25 mouse cellular contexts compared by ENCODE assay signal in genomic region chr15:74000849-74001248, GRCm38 (mm10).
DNase-seq lines count a peak whose midpoint lies in the region; ATAC-seq and TF ChIP-seq lines count a peak whose summit lies in the region.
"Had no signal": no experiment of that assay in that cellular context is flagged by ENCODE, and none has a peak within 500 bp of the region (broad histone marks: within the 10 kb centered on the region; RNA-seq: fewer than 3 reads in every experiment).

No protein-coding gene starts in this region.

- H3K4me1 ChIP-seq in forebrain, postnatal 0 days (ENCODE audit: insufficient read depth) = 0 out of 2 replicates have a peak, but pooled peaks cover 5% of the 10 kb centered on the region
- peaks cover 4% of the 10 kb centered on the region; the same call in 1 of the 2 replicates for H3K4me1 ChIP-seq in forebrain, embryonic 11.5 days (replicated peaks; ENCODE audit: control insufficient read depth, insufficient read depth, low read length)
- 0 out of 2 replicates have a peak, but pooled peaks cover 3% of the 10 kb centered on the region for H3K4me1 ChIP-seq in midbrain, postnatal 0 days (ENCODE audit: insufficient read depth, low read length)
- H3K4me1 ChIP-seq in midbrain, embryonic 15.5 days = peaks cover 19% of the 10 kb centered on the region
- H3K4me1 ChIP-seq: embryonic facial prominence, embryonic 13.5 days; heart, embryonic 10.5 days had no signal

- no peaks in the 10 kb centered on the region for H3K36me3 ChIP-seq in forebrain, postnatal 0 days (ENCODE audit: insufficient read depth)
- H3K36me3 ChIP-seq in forebrain, embryonic 11.5 days (ENCODE audit: control insufficient read depth, insufficient read depth, low read length) = no peaks in the 10 kb centered on the region
- no peaks in the 10 kb centered on the region for H3K36me3 ChIP-seq in midbrain, postnatal 0 days (ENCODE audit: insufficient read depth, low read length)
- no peaks in the 10 kb centered on the region for H3K36me3 ChIP-seq in midbrain, embryonic 15.5 days (replicated peaks)
- no peaks in the 10 kb centered on the region for H3K36me3 ChIP-seq in C2C12 (ENCODE audit: control insufficient read depth, insufficient read depth)
- H3K36me3 ChIP-seq: embryonic facial prominence, embryonic 10.5 days; embryonic facial prominence, embryonic 13.5 days; heart, embryonic 10.5 days; heart, embryonic 13.5 days had no signal

- 95% methylated on average over 3 of the region's 3 CpGs for WGBS in forebrain, postnatal 0 days
- WGBS in forebrain, embryonic 11.5 days = 95% methylated on average over 3 of the region's 3 CpGs
- 94% methylated on average over 3 of the region's 3 CpGs for WGBS in midbrain, postnatal 0 days
- 95% methylated on average over 3 of the region's 3 CpGs for WGBS in midbrain, embryonic 15.5 days

- no peak overlapping the region for H3K4me3 ChIP-seq in forebrain, postnatal 0 days (ENCODE audit: low read depth, low read length)
- no peak overlapping the region for H3K4me3 ChIP-seq in forebrain, embryonic 11.5 days (ENCODE audit: low read depth, low read length)
- H3K4me3 ChIP-seq in midbrain, postnatal 0 days (ENCODE audit: low read depth, low read length) = no peak overlapping the region
- H3K4me3 ChIP-seq in midbrain, embryonic 15.5 days = no peak overlapping the region
- H3K4me3 ChIP-seq in C2C12 (ENCODE audit: insufficient read depth, poor library complexity, severe bottlenecking) = no peak overlapping the region
- H3K4me3 ChIP-seq: embryonic facial prominence, embryonic 10.5 days; embryonic facial prominence, embryonic 13.5 days; erythroblast, embryonic 14.5 days; heart, adult 2 months; heart, embryonic 10.5 days; heart, embryonic 13.5 days had no signal

- H3K79me3 ChIP-seq in C2C12 (ENCODE audit: low read depth) = no peaks in the 10 kb centered on the region

- ATAC-seq in forebrain, postnatal 0 days = peak; percentile 30; the same call in 1 of the 2 replicates
- ATAC-seq in forebrain, embryonic 11.5 days (replicated peaks; ENCODE audit: low FRiP score) = no peak
- ATAC-seq in midbrain, postnatal 0 days (ENCODE audit: low FRiP score) = peak; percentile 47; the same call in 1 of the 2 replicates
- ATAC-seq in midbrain, embryonic 15.5 days (replicated peaks) = no peak
- ATAC-seq: forebrain, embryonic 14.5 days; intestine, postnatal 0 days had no signal

- no peak overlapping the region for H3ac ChIP-seq in C2C12 (ENCODE audit: control insufficient read depth, insufficient read length, low read depth)

- no peak overlapping the region for H3K27ac ChIP-seq in forebrain, postnatal 0 days (ENCODE audit: low read depth, low read length)
- no peak overlapping the region for H3K27ac ChIP-seq in forebrain, embryonic 11.5 days (ENCODE audit: low read depth, low read length)
- no peak overlapping the region for H3K27ac ChIP-seq in midbrain, postnatal 0 days (ENCODE audit: low read depth, low read length)
- no peak overlapping the region for H3K27ac ChIP-seq in midbrain, embryonic 15.5 days
- H3K27ac ChIP-seq: embryonic facial prominence, embryonic 10.5 days; embryonic facial prominence, embryonic 13.5 days; heart, adult 2 months; heart, embryonic 10.5 days; heart, embryonic 13.5 days had no signal

- TF ChIP-seq CTCF in forebrain, postnatal 0 days (IDR thresholded peaks at IDR 0.05; ENCODE audit: low read depth) = no peak
- TF ChIP-seq CTCF in midbrain, postnatal 0 days (IDR thresholded peaks at IDR 0.05) = no peak
- no peak for TF ChIP-seq CTCF in C2C12 (IDR thresholded peaks at IDR 0.05; ENCODE audit: control insufficient read depth, insufficient read depth, insufficient read length)

- no peak for DNase-seq in forebrain, postnatal 0 days
- DNase-seq in forebrain, embryonic 11.5 days (ENCODE audit: low spot score) = no peak
- peak; percentile 42 for DNase-seq in midbrain, postnatal 0 days (ENCODE audit: low spot score)
- DNase-seq in testis, postnatal 14 days (ENCODE audit: low spot score) = peak; percentile 24
- no peak for DNase-seq in ovary, postnatal 14 days (ENCODE audit: low spot score)
- DNase-seq: adrenal gland, adult 2 months; adrenal gland, postnatal 14 days; cerebellum, adult 11-12 months; cerebellum, adult 8-10 months; cerebellum, postnatal 36 days; embryo, embryonic 11 days; gastrocnemius, postnatal 10 days; gastrocnemius, postnatal 36 days; heart, adult 2 months; heart, postnatal 14 days; heart, postnatal 4 days had no signal

- H3K4me2 ChIP-seq in forebrain, postnatal 0 days (ENCODE audit: low read depth) = no peak overlapping the region
- H3K4me2 ChIP-seq in forebrain, embryonic 11.5 days (ENCODE audit: low read depth, low read length, severe bottlenecking) = no peak overlapping the region
- H3K4me2 ChIP-seq in midbrain, postnatal 0 days (ENCODE audit: low read depth, low read length, poor library complexity, severe bottlenecking) = no peak overlapping the region
- H3K4me2 ChIP-seq in midbrain, embryonic 15.5 days = no peak overlapping the region
- H3K4me2 ChIP-seq: embryonic facial prominence, embryonic 13.5 days; heart, embryonic 13.5 days had no signal

- H3K27me3 ChIP-seq in forebrain, postnatal 0 days (ENCODE audit: insufficient read depth, low read length) = no peaks in the 10 kb centered on the region
- no peaks in the 10 kb centered on the region for H3K27me3 ChIP-seq in forebrain, embryonic 11.5 days (ENCODE audit: control insufficient read depth, insufficient read depth, low read length)
- peaks cover 3% of the 10 kb centered on the region; the same call in 1 of the 2 replicates for H3K27me3 ChIP-seq in midbrain, postnatal 0 days (ENCODE audit: insufficient read depth, low read length)
- no peaks in the 10 kb centered on the region for H3K27me3 ChIP-seq in midbrain, embryonic 15.5 days (replicated peaks)
- H3K27me3 ChIP-seq in C2C12 (ENCODE audit: control insufficient read depth, insufficient read depth, insufficient read length) = no peaks in the 10 kb centered on the region
- H3K27me3 ChIP-seq: embryonic facial prominence, embryonic 13.5 days had no signal

- no peaks in the 10 kb centered on the region for H3K79me2 ChIP-seq in C2C12 (ENCODE audit: control insufficient read depth, insufficient read depth)

- H3K9ac ChIP-seq in forebrain, postnatal 0 days = no peak overlapping the region
- no peak overlapping the region for H3K9ac ChIP-seq in forebrain, embryonic 11.5 days (ENCODE audit: low read length)
- no peak overlapping the region for H3K9ac ChIP-seq in midbrain, postnatal 0 days (replicated peaks; ENCODE audit: low read length, poor library complexity, severe bottlenecking)
- H3K9ac ChIP-seq in midbrain, embryonic 15.5 days = no peak overlapping the region
- H3K9ac ChIP-seq: embryonic facial prominence, embryonic 13.5 days; heart, embryonic 13.5 days had no signal

- no peaks in the 10 kb centered on the region for H3K9me3 ChIP-seq in forebrain, postnatal 0 days (ENCODE audit: low read length)
- H3K9me3 ChIP-seq in forebrain, embryonic 11.5 days (ENCODE audit: control insufficient read depth, low read length) = no peaks in the 10 kb centered on the region
- no peaks in the 10 kb centered on the region for H3K9me3 ChIP-seq in midbrain, postnatal 0 days (ENCODE audit: low read length)
- no peaks in the 10 kb centered on the region for H3K9me3 ChIP-seq in midbrain, embryonic 15.5 days
- H3K9me3 ChIP-seq: embryonic facial prominence, embryonic 10.5 days; embryonic facial prominence, embryonic 13.5 days; heart, embryonic 10.5 days; heart, embryonic 13.5 days had no signal

TF ChIP-seq in C2C12, 6 proteins besides CTCF, POLR2A, EP300 and RAD21:
- TF ChIP-seq USF1 (IDR thresholded peaks at IDR 0.05; ENCODE audit: low read depth) = peak; percentile 31
- no peak for TF ChIP-seq CEBPB (IDR thresholded peaks at IDR 0.05; ENCODE audit: low read depth)

Comparison
In these comparisons a context has a peak if more than half of its experiments do, and no peak if none do; other contexts are left out.
1. ATAC-seq: peak in forebrain, postnatal 0 days (single experiment) and midbrain, postnatal 0 days (single experiment); none in forebrain, embryonic 11.5 days (single experiment) and midbrain, embryonic 15.5 days (single experiment).
2. DNase-seq: peak in midbrain, postnatal 0 days (single experiment) and testis, postnatal 14 days (single experiment); none in forebrain, postnatal 0 days (single experiment), forebrain, embryonic 11.5 days (single experiment) and ovary, postnatal 14 days (single experiment).